Mouse (Mus musculus): ENCODE results near the gene Macrod1. TPM values are rescaled to one million over a fixed set of nuclear protein-coding genes. Genes with fewer than 3 reads are reported as not detected.

Macrod1 gene
- polyA plus RNA-seq, 1 experiment, result 22.2 TPM

GRCm38 (mm10) chr19:7180756-7181405 is 124.3 kb downstream of the Macrod1 start:
- 0 out of 2 replicates have a peak, but pooled peaks cover 3% of the 10 kb centered on the region for H3K4me1 ChIP-seq (ENCODE audit: control insufficient read depth, insufficient read depth, low read length)
- H3K4me3 ChIP-seq (ENCODE audit: insufficient read depth, low read length), result no peak overlapping the region
- TF ChIP-seq POLR2A (IDR thresholded peaks at IDR 0.05; ENCODE audit: extremely low read depth, insufficient read depth, low read length), result no peak
- no peak overlapping the region for H3K27ac ChIP-seq (ENCODE audit: insufficient read depth, low read length)

- Histone ChIP-seq H3K4me3 (ENCODE audit: insufficient read depth, low read length) (no peak overlapping the region), H3K27ac (ENCODE audit: insufficient read depth, low read length) (no peak overlapping the region), H3K4me1 (ENCODE audit: control insufficient read depth, insufficient read depth, low read length) (0 out of 2 replicates have a peak, but pooled peaks cover 3% of the 10 kb centered on the region)
- no peak for TF ChIP-seq CTCF (IDR thresholded peaks at IDR 0.05; ENCODE audit: extremely low read depth, insufficient read depth, low read length)
- no peak for TF ChIP-seq POLR2A (IDR thresholded peaks at IDR 0.05; ENCODE audit: extremely low read depth, insufficient read depth, low read length)
These were observed 124.9 kb downstream of the Macrod1 start for GRCm38 (mm10) chr19:7181496-7181895.

GRCm38 (mm10) chr19:7182273-7182949 is 125.8 kb downstream of the Macrod1 start:
- Histone ChIP-seq H3K27ac (ENCODE audit: insufficient read depth, low read length) (no peak overlapping the region), H3K4me1 (ENCODE audit: control insufficient read depth, insufficient read depth, low read length) (peaks cover 3% of the 10 kb centered on the region; the same call in 1 of the 2 replicates), H3K4me3 (ENCODE audit: insufficient read depth, low read length) (no peak overlapping the region)
- TF ChIP-seq POLR2A (IDR thresholded peaks at IDR 0.05; ENCODE audit: extremely low read depth, insufficient read depth, low read length) (no peak), CTCF (IDR thresholded peaks at IDR 0.05; ENCODE audit: extremely low read depth, insufficient read depth, low read length) (no peak)

- H3K4me1 ChIP-seq (ENCODE audit: control insufficient read depth, insufficient read depth, low read length), result peaks cover 3% of the 10 kb centered on the region; the same call in 1 of the 2 replicates
- H3K4me3 ChIP-seq (ENCODE audit: insufficient read depth, low read length), result no peak overlapping the region
- H3K27ac ChIP-seq (ENCODE audit: insufficient read depth, low read length), result no peak overlapping the region
- TF ChIP-seq CTCF (IDR thresholded peaks at IDR 0.05; ENCODE audit: extremely low read depth, insufficient read depth, low read length) (no peak), POLR2A (IDR thresholded peaks at IDR 0.05; ENCODE audit: extremely low read depth, insufficient read depth, low read length) (no peak)
These were observed 126.8 kb downstream of the Macrod1 start for GRCm38 (mm10) chr19:7183419-7183818.

- Histone ChIP-seq H3K27ac (ENCODE audit: insufficient read depth, low read length) (no peak overlapping the region), H3K4me1 (ENCODE audit: control insufficient read depth, insufficient read depth, low read length) (peaks cover 1% of the 10 kb centered on the region; the same call in 1 of the 2 replicates), H3K4me3 (ENCODE audit: insufficient read depth, low read length) (no peak overlapping the region)
- TF ChIP-seq POLR2A (IDR thresholded peaks at IDR 0.05; ENCODE audit: extremely low read depth, insufficient read depth, low read length) (no peak), CTCF (IDR thresholded peaks at IDR 0.05; ENCODE audit: extremely low read depth, insufficient read depth, low read length) (no peak)
These were observed 128.4 kb downstream of the Macrod1 start for GRCm38 (mm10) chr19:7185059-7185458.

- TF ChIP-seq POLR2A (IDR thresholded peaks at IDR 0.05; ENCODE audit: extremely low read depth, insufficient read depth, low read length) (no peak), CTCF (IDR thresholded peaks at IDR 0.05; ENCODE audit: extremely low read depth, insufficient read depth, low read length) (no peak)
- Histone ChIP-seq H3K4me1 (ENCODE audit: control insufficient read depth, insufficient read depth, low read length) (peaks cover 1% of the 10 kb centered on the region; the same call in 1 of the 2 replicates), H3K27ac (ENCODE audit: insufficient read depth, low read length) (no peak overlapping the region), H3K4me3 (ENCODE audit: insufficient read depth, low read length) (no peak overlapping the region)
These were observed 129.2 kb downstream of the Macrod1 start for GRCm38 (mm10) chr19:7185715-7186291.

- Histone ChIP-seq H3K4me3 (ENCODE audit: insufficient read depth, low read length) (no peak overlapping the region), H3K4me1 (ENCODE audit: control insufficient read depth, insufficient read depth, low read length) (no peaks in the 10 kb centered on the region; the same call in 1 of the 2 replicates), H3K27ac (ENCODE audit: insufficient read depth, low read length) (no peak overlapping the region)
- TF ChIP-seq POLR2A (IDR thresholded peaks at IDR 0.05; ENCODE audit: extremely low read depth, insufficient read depth, low read length), result no peak
- no peak for TF ChIP-seq CTCF (IDR thresholded peaks at IDR 0.05; ENCODE audit: extremely low read depth, insufficient read depth, low read length)
These were observed 130.5 kb downstream of the Macrod1 start for GRCm38 (mm10) chr19:7187157-7187556.

- Histone ChIP-seq H3K4me3 (ENCODE audit: insufficient read depth, low read length) (no peak overlapping the region), H3K4me1 (ENCODE audit: control insufficient read depth, insufficient read depth, low read length) (no peaks in the 10 kb centered on the region; the same call in 1 of the 2 replicates), H3K27ac (ENCODE audit: insufficient read depth, low read length) (no peak overlapping the region)
- TF ChIP-seq CTCF (IDR thresholded peaks at IDR 0.05; ENCODE audit: extremely low read depth, insufficient read depth, low read length) (no peak), POLR2A (IDR thresholded peaks at IDR 0.05; ENCODE audit: extremely low read depth, insufficient read depth, low read length) (no peak)
These were observed 132.4 kb downstream of the Macrod1 start for GRCm38 (mm10) chr19:7189026-7189425.

- no peaks in the 10 kb centered on the region; the same call in 1 of the 2 replicates for H3K4me1 ChIP-seq (ENCODE audit: control insufficient read depth, insufficient read depth, low read length)
- no peak for TF ChIP-seq POLR2A (IDR thresholded peaks at IDR 0.05; ENCODE audit: extremely low read depth, insufficient read depth, low read length)
- no peak for TF ChIP-seq CTCF (IDR thresholded peaks at IDR 0.05; ENCODE audit: extremely low read depth, insufficient read depth, low read length)
- no peak overlapping the region for H3K4me3 ChIP-seq (ENCODE audit: insufficient read depth, low read length)
- no peak overlapping the region for H3K27ac ChIP-seq (ENCODE audit: insufficient read depth, low read length)
These were observed 134.4 kb downstream of the Macrod1 start for GRCm38 (mm10) chr19:7190986-7191385.
